9 mouse cellular contexts compared by ENCODE assay signal in the genomic region with DNA sequence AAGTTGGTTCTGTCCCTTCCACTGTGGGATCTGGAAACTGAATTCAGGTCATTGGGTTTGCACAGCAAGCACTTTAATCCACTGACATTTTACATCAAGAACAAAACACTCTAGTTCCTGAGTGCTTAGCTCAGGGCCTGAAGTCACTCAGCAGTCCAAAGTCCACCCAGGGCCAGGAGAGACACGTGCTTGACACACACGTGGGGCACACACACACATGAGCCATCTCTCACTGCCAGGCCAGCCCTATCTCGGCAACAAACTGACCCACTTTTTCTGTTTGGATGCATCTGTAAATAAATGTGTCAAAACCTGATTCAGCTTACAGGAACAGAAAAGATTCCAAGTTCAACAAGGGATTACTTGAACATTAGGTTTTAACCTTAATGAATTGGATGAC. TPM values are rescaled to one million over a fixed set of nuclear protein-coding genes. Genes with fewer than 3 reads are reported as not detected.
DNase-seq lines count a peak whose midpoint lies in the region; ATAC-seq lines count a peak whose summit lies in the region.
"Had no signal": no experiment of that assay in that cellular context is flagged by ENCODE, and none has a peak within 500 bp of the region (broad histone marks: within the 10 kb centered on the region; RNA-seq: fewer than 3 reads in every experiment).

No protein-coding gene starts in this region.

- H3K4me2 ChIP-seq in heart, embryonic 12.5 days: no peak overlapping the region
- H3K4me2 ChIP-seq in intestine, embryonic 15.5 days (replicated peaks): no peak overlapping the region
- H3K4me2 ChIP-seq in midbrain, embryonic 14.5 days (ENCODE audit: low read length): no peak overlapping the region
- H3K4me2 ChIP-seq: liver, embryonic 13.5 days had no signal

- no peaks in the 10 kb centered on the region for H3K36me3 ChIP-seq in heart, embryonic 12.5 days
- no peaks in the 10 kb centered on the region for H3K36me3 ChIP-seq in intestine, embryonic 15.5 days
- no peaks in the 10 kb centered on the region for H3K36me3 ChIP-seq in midbrain, embryonic 14.5 days (ENCODE audit: control insufficient read depth, insufficient read depth, low read length)
- H3K36me3 ChIP-seq: liver, embryonic 13.5 days had no signal

- H3K27ac ChIP-seq in heart, embryonic 12.5 days (ENCODE audit: poor library complexity, severe bottlenecking): no peak overlapping the region; the same call in 1 of the 2 replicates
- H3K27ac ChIP-seq in intestine, embryonic 15.5 days: no peak overlapping the region
- no peak overlapping the region for H3K27ac ChIP-seq in midbrain, embryonic 14.5 days (replicated peaks; ENCODE audit: low read depth, low read length)
- H3K27ac ChIP-seq: liver, embryonic 13.5 days had no signal

- WGBS in heart, embryonic 12.5 days: 47% methylated on average over 3 of the region's 3 CpGs
- 62% methylated on average over 3 of the region's 3 CpGs for WGBS in intestine, embryonic 15.5 days
- WGBS in midbrain, embryonic 14.5 days: 67% methylated on average over 3 of the region's 3 CpGs

- no peak overlapping the region for H3K4me3 ChIP-seq in heart, embryonic 12.5 days
- no peak overlapping the region for H3K4me3 ChIP-seq in intestine, embryonic 15.5 days (replicated peaks)
- no peak overlapping the region for H3K4me3 ChIP-seq in midbrain, embryonic 14.5 days (replicated peaks; ENCODE audit: low read depth, low read length)
- H3K4me3 ChIP-seq: liver, embryonic 13.5 days had no signal

- no peaks in the 10 kb centered on the region for H3K9me3 ChIP-seq in heart, embryonic 12.5 days (replicated peaks)
- no peaks in the 10 kb centered on the region for H3K9me3 ChIP-seq in intestine, embryonic 15.5 days
- H3K9me3 ChIP-seq in midbrain, embryonic 14.5 days (ENCODE audit: control insufficient read depth, low read length): no peaks in the 10 kb centered on the region
- H3K9me3 ChIP-seq: liver, embryonic 13.5 days had no signal

- H3K9ac ChIP-seq in heart, embryonic 12.5 days: no peak overlapping the region
- H3K9ac ChIP-seq in intestine, embryonic 15.5 days: no peak overlapping the region
- H3K9ac ChIP-seq in midbrain, embryonic 14.5 days (replicated peaks; ENCODE audit: low read length): no peak overlapping the region
- H3K9ac ChIP-seq: liver, embryonic 13.5 days had no signal

- peaks cover 72% of the 10 kb centered on the region for H3K4me1 ChIP-seq in heart, embryonic 12.5 days (replicated peaks)
- H3K4me1 ChIP-seq in intestine, embryonic 15.5 days (replicated peaks): peaks cover 16% of the 10 kb centered on the region
- H3K4me1 ChIP-seq in midbrain, embryonic 14.5 days (ENCODE audit: control insufficient read depth, insufficient read depth, low read length): peaks cover 23% of the 10 kb centered on the region

- no peaks in the 10 kb centered on the region for H3K27me3 ChIP-seq in heart, embryonic 12.5 days (replicated peaks)
- H3K27me3 ChIP-seq in intestine, embryonic 15.5 days (replicated peaks): no peaks in the 10 kb centered on the region
- H3K27me3 ChIP-seq in midbrain, embryonic 14.5 days (ENCODE audit: control insufficient read depth, insufficient read depth, low read length): peaks cover 3% of the 10 kb centered on the region; the same call in 1 of the 2 replicates

- peak; percentile 95 for DNase-seq in heart, adult 11 months
- peak; percentile 85 for DNase-seq in adrenal gland, postnatal 14 days
- DNase-seq in lung, postnatal 36 days: peak; percentile 36
- no peak for DNase-seq in embryo, embryonic 10 days (ENCODE audit: low spot score)
- DNase-seq in midbrain, embryonic 14.5 days: no peak
- no peak for DNase-seq in frontal cortex, postnatal 25 days (ENCODE audit: low spot score in 2 of 2)
- DNase-seq: liver, embryonic 13.5 days had no signal

- no peak for ATAC-seq in heart, embryonic 12.5 days (ENCODE audit: insufficient number of reproducible peaks, low FRiP score)
- peak; percentile 64; the same call in 1 of the 2 replicates for ATAC-seq in intestine, embryonic 15.5 days
- ATAC-seq in midbrain, embryonic 14.5 days (ENCODE audit: low FRiP score, low TSS enrichment): no peak

RNA-seq across cellular contexts. Expression of a gene that starts 6.2 kb away (rescaled TPM):
- 46.3 and 50.2 TPM in 2 replicates for polyA plus RNA-seq in heart, embryonic 12.5 days (2016; fragmentation: Nextera tagmentation; extraction: Ambion mirVana)
- total RNA-seq in adrenal gland, postnatal 14 days (2021): 49.1 and 87.9 TPM in 2 replicates
- polyA plus RNA-seq in intestine, embryonic 15.5 days (2015; fragmentation: Nextera tagmentation; extraction: Ambion mirVana): 31.9 and 34.4 TPM in 2 replicates
- polyA plus RNA-seq in midbrain, embryonic 14.5 days (2014; fragmentation: Nextera tagmentation; extraction: Ambion mirVana): 44.8 and 49.5 TPM in 2 replicates

RNA-seq across cellular contexts. Expression of a gene that starts 45.2 kb away (rescaled TPM):
- 51.3 and 55.2 TPM in 2 replicates for polyA plus RNA-seq in heart, embryonic 12.5 days (2016; fragmentation: Nextera tagmentation; extraction: Ambion mirVana)
- 128 and 131 TPM in 2 replicates for total RNA-seq in adrenal gland, postnatal 14 days (2021)
- polyA plus RNA-seq in intestine, embryonic 15.5 days (2015; fragmentation: Nextera tagmentation; extraction: Ambion mirVana): 41.8 and 46.8 TPM in 2 replicates
- polyA plus RNA-seq in midbrain, embryonic 14.5 days (2014; fragmentation: Nextera tagmentation; extraction: Ambion mirVana): 49.5 and 50.4 TPM in 2 replicates

Comparison
In these comparisons a context has a peak if more than half of its experiments do, and no peak if none do; other contexts are left out.
1. DNase-seq: peak in heart, adult 11 months (single experiment), adrenal gland, postnatal 14 days (single experiment) and lung, postnatal 36 days (single experiment); none in embryo, embryonic 10 days (single experiment), midbrain, embryonic 14.5 days (single experiment) and frontal cortex, postnatal 25 days (0 of 2).